Mouse (Mus musculus): Measurements from ENCODE around the gene Hlcs. TPM values are rescaled to one million over a fixed set of nuclear protein-coding genes. Genes with fewer than 3 reads are reported as not detected.

The Hlcs gene
- 6.3 and 7.2 TPM in 2 replicates for polyA plus RNA-seq (2012; rRNA removed)

DNA sequence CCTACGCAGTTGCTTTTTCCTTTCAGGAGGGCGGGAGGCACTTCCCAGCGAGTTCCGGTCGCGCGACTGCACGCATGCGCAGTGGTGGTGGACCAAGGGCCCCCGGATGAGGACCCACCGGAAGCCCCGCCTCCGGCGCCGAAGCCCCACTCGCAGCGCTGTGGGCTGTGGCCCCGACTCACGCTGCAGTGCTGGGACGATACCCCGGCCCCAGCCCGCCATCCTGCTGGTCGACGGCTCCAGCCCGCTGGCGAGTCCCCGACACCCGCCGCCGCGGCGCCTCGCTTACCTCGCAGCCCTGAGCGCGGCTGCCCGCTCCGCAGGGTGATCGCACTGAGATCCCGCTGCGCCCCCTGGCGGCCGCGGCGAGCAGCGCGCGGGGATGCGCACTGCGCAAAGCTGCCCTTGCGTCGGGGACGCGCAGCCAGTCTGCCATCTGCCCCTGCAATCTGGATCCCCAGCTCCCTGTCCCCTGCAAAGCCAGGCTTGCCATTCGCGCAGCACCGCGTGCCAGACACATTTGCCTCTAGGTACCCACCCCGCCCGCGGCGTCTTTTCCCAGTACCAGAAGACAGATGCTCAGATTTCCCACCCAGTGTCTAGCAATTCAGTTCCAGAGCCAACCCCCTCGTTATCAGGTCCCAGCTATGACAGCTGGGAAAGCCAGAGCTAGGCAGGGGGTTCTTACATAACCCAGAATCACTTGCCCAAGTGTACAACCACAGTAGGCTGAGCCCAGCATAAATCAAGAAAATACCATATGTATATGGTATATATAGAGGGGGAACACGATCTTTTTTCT lies at the start of gene Hlcs:
TSS of gene Hlcs (minus strand) at position 343 of the 802 bp plus-strand sequence.
- peak; percentile 98 for DNase-seq (ENCODE audit: low read depth)
- peak; percentile 93 for TF ChIP-seq CTCF (IDR thresholded peaks at IDR 0.05; ENCODE audit: borderline replicate concordance, extremely low read depth, insufficient read depth, insufficient read length)
- TF ChIP-seq POLR2A (IDR thresholded peaks at IDR 0.05; ENCODE audit: borderline replicate concordance, extremely low read depth, insufficient read depth, insufficient read length, poor library complexity, severe bottlenecking) = peak; percentile 83; the same call in 1 of the 2 replicates

DNA sequence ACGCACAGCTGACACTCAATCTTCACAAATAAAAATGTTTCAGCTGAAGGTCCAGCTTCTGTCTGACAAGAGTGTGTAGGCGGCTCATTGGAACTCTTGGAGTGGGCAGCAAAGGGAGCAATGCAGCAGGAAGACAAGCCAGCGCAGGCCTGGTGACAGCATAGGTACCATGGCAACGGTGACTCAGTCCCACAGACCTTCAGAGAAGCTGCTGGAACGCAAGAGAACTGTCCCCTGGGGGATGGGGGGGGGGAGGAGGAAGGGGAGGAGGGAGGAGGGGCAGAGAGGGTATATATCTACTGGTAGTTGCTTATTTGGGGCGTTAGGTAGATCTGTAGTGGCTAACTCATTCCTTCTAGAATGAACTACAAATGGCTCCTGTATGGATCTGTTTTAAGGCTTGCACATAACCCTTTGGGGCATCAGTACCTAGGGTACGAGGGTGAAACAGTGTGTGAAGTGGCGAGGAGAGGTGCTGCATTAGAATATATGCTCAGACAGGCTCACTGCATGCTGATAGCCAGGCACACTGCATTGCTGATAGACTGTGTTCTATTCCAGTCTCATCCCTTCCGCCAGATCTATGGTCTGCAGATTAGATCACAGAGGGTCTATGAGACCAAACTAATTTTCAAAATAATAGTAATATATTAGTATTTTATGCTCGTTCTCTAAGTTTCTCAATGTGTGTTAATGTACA lies 49.0 kb upstream of the Hlcs start:
- peak; percentile 79 for DNase-seq (ENCODE audit: low read depth)
- TF ChIP-seq CTCF (IDR thresholded peaks at IDR 0.05; ENCODE audit: borderline replicate concordance, extremely low read depth, insufficient read depth, insufficient read length) (no peak), POLR2A (IDR thresholded peaks at IDR 0.05; ENCODE audit: borderline replicate concordance, extremely low read depth, insufficient read depth, insufficient read length, poor library complexity, severe bottlenecking) (no peak)

DNA sequence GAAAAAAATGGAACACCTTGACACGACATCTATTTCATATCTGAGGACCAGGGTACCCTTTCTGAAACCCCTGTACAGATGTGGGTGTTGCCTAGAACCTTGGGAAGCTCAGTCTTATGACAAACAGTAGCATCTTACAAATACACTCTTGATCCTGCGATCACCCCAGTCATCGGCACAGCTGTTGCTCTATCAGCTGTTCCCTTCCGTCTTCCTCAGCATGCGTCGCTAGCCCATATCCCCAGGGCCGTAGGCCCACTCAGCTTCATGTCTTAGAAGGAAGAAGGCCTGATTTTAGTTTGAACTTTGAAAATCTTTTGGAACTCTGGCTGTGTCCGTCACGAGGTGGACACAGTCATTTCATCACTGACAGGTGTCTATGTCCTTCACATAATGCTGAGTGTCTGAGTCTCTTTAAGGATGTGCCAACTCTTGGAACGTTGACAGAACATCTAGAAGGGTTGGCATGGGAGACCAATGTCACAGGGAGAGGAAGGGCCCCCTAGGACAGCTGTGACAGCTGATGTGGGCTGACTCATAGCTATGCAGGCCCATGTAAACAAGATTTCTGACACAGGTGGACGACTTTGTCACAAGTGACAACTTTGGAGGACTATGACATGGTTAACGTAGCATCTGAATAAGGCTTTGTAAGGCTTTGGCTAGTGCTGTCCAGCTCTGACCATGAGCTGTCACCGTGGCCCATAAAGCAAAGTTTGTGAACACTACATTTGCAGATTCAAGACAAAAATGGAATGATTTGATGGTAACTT lies 47.4 kb upstream of the Hlcs start:
- DNase-seq (ENCODE audit: low read depth) = no peak
- TF ChIP-seq POLR2A (IDR thresholded peaks at IDR 0.05; ENCODE audit: borderline replicate concordance, extremely low read depth, insufficient read depth, insufficient read length, poor library complexity, severe bottlenecking) (no peak), CTCF (IDR thresholded peaks at IDR 0.05; ENCODE audit: borderline replicate concordance, extremely low read depth, insufficient read depth, insufficient read length) (no peak)

DNA sequence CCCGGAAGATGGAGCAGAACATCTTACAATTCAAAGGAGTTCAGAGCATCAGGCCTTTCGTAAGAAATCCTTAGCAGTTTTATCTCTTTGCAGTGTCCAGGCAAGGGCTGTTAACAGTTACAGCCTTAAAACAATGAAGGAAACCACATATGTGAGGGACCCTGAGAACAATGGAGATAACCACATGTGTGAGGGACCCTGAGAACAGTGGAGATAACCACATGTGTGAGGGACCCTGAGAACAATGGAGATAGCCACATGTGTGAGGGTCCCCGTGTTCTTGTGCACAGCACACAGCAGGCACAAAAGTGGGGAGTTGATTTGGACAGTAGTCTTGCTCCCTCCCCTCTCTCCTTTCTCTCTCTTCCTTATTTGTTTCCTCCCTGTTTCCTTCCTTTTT lies 44.7 kb upstream of the Hlcs start:
- TF ChIP-seq CTCF (IDR thresholded peaks at IDR 0.05; ENCODE audit: borderline replicate concordance, extremely low read depth, insufficient read depth, insufficient read length) (no peak), POLR2A (IDR thresholded peaks at IDR 0.05; ENCODE audit: borderline replicate concordance, extremely low read depth, insufficient read depth, insufficient read length, poor library complexity, severe bottlenecking) (no peak)
- no peak for DNase-seq (ENCODE audit: low read depth)

DNA sequence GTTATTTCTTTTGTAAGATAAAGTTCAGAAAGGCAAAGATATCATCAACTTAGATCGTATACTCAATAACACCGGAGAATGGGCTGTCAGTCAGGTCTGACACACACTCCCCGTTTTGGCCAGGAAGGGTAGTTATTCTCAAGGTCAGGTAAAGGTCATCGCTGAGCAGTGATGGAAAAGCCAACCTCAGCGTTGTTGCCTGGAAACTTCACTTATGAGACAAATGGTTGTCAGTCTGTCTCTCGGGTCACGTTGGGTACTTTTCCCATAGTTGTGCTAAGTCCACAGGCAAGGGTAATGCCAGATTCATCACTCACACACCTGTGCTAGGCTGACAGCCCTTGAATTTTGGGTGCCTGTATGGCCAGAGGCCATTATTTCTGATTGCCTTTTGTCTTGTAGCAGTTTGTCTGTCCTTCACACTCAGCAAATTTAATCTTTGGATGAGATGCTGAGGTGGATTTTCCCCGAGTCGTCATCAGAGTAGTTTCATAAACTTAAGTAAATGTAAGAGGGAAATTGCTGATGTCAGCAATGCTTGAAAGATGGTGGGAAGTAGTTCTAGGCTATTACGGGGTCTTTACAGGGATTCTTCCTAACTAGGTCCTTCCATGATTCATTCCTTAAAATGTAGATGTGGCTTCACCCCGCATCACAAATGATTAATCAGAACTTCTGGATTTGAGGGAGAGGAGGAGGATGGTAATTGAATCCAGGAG lies 43.6 kb upstream of the Hlcs start:
- TF ChIP-seq CTCF (IDR thresholded peaks at IDR 0.05; ENCODE audit: borderline replicate concordance, extremely low read depth, insufficient read depth, insufficient read length) (no peak), POLR2A (IDR thresholded peaks at IDR 0.05; ENCODE audit: borderline replicate concordance, extremely low read depth, insufficient read depth, insufficient read length, poor library complexity, severe bottlenecking) (no peak)
- DNase-seq (ENCODE audit: low read depth) = no peak

DNA sequence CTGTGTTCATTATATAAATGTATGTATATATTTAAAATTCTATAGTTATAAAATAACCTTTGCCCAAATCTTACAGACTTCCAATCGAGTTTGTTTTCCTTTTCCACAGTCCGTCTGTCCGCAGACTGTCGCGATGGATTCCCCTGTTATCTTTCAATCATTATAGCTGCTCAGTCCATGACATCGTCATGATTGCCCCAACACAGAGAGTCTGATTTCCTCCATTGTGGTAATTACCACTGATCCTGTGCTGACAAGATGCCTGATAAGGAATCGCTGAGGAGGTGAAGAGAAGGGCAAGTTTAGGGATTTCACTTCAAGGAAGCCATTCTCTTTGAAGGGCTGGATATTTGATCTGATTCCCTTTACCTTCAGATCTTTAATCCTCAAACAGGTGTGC lies 42.7 kb upstream of the Hlcs start:
- DNase-seq (ENCODE audit: low read depth) = no peak
- no peak for TF ChIP-seq CTCF (IDR thresholded peaks at IDR 0.05; ENCODE audit: borderline replicate concordance, extremely low read depth, insufficient read depth, insufficient read length)
- TF ChIP-seq POLR2A (IDR thresholded peaks at IDR 0.05; ENCODE audit: borderline replicate concordance, extremely low read depth, insufficient read depth, insufficient read length, poor library complexity, severe bottlenecking) = no peak

DNA sequence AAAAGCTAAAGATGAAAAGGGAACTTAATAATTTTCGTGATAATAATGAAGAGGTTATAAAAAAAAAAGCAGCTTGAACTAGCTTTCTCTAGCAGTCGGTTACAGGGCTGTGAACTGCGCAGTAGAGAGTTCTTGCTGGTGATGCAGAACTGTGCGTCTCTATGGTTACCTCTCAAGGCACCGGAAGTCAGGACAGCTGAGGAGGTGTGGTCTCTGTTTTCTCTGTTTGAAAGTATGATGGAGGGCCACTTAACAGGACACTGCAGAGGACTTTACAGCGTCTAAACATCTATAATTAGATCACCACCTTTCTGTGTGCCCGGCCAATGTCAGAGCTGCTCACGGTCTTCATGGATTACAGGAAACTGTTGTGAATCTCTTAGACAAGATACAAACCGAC lies 41.1 kb upstream of the Hlcs start:
- TF ChIP-seq POLR2A (IDR thresholded peaks at IDR 0.05; ENCODE audit: borderline replicate concordance, extremely low read depth, insufficient read depth, insufficient read length, poor library complexity, severe bottlenecking) = no peak
- TF ChIP-seq CTCF (IDR thresholded peaks at IDR 0.05; ENCODE audit: borderline replicate concordance, extremely low read depth, insufficient read depth, insufficient read length) = no peak
- DNase-seq (ENCODE audit: low read depth) = peak; percentile 65

DNA sequence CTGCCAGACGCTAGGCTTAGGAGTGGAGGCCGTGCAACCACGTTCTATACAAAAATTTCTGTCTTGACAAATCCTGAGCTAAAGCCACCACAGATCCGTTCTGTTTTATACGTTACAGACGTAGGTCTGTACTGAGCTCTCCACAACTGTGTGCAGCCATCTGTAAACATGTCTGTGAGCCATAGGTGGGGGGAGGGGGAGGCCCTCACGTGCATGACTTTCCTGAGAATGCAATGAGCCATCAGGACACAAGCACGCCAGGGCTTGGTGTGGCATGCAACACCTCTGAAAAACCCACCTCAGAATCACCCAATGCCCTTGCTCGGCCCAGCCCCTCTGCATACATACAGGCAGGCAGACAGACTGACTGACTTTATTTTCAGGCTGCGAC lies 36.9 kb upstream of the Hlcs start:
- TF ChIP-seq POLR2A (IDR thresholded peaks at IDR 0.05; ENCODE audit: borderline replicate concordance, extremely low read depth, insufficient read depth, insufficient read length, poor library complexity, severe bottlenecking) (no peak), CTCF (IDR thresholded peaks at IDR 0.05; ENCODE audit: borderline replicate concordance, extremely low read depth, insufficient read depth, insufficient read length) (no peak)
- no peak for DNase-seq (ENCODE audit: low read depth)

DNA sequence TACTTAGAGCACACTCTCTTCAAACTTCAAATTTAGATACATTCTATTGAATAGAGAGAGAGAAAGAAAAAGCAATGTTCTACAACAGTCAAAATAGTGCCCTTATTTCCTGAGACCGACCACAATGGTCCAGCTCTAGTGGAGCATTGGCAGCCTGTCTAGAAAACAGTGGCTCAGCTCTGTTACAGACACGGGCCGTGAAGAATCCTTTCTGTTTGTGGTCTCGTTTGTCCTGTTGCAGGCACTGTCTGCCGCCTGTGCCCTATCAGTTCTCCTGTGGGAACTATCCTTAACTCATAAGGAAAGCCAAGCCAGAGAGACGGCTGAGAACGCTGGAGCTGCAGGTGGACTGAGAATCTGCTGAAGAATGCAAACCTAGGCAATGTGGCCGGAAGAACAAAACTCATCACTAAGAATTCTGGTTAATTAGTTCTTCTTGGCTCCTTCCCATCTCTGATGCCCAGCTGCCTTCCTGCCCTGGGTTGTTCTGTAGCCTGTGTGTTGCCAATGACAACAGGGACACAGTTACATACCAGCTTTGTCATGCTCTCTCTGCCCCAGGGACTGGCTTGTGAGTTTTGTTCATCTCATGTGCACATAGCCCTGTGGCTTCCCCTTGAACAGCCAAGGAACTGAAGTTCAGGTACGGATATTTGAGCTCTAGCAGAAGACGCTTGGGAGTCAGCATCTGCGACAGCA lies 36.4 kb upstream of the Hlcs start:
- DNase-seq (ENCODE audit: low read depth) = peak; percentile 55
- TF ChIP-seq POLR2A (IDR thresholded peaks at IDR 0.05; ENCODE audit: borderline replicate concordance, extremely low read depth, insufficient read depth, insufficient read length, poor library complexity, severe bottlenecking) (no peak), CTCF (IDR thresholded peaks at IDR 0.05; ENCODE audit: borderline replicate concordance, extremely low read depth, insufficient read depth, insufficient read length) (no peak)

DNA sequence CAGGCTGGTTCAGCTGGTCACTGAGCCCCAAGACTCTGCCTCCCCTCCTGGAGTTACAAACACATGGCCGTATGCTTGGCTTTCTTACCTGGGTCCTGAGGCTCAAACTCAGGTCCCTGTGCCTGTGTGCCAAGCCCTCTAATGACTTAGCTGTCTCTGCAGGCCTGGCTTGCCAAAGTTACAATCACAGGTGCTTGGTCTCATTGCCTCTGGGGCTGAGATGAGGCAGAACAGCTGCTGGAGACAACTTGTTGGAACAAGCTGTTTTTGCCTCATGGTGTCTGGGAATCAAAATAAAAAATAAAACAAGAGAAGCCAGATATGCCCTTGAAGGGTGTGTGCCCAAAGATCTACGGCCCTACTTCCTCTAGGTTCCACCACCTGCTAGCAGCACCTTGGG lies 35.4 kb upstream of the Hlcs start:
- TF ChIP-seq POLR2A (IDR thresholded peaks at IDR 0.05; ENCODE audit: borderline replicate concordance, extremely low read depth, insufficient read depth, insufficient read length, poor library complexity, severe bottlenecking) (no peak), CTCF (IDR thresholded peaks at IDR 0.05; ENCODE audit: borderline replicate concordance, extremely low read depth, insufficient read depth, insufficient read length) (no peak)
- no peak for DNase-seq (ENCODE audit: low read depth)
